Mouse (Mus musculus) lung, embryonic 16.5 days (tissue): ENCODE results near the gene Gmds. TPM values are rescaled to one million over a fixed set of nuclear protein-coding genes. Genes with fewer than 3 reads are reported as not detected.

Experiments
- ATAC-seq: fragments of 200-750 bp; cut with Nextera tagmentation; 2 replicates; pipeline ENCODE4 v1.8.0; 2017; ENCODE audit warnings: low read depth, mild to moderate bottlenecking, moderate library complexity
- H3K27ac ChIP-seq: fragments of 300-500 bp; sonication (generic); 2 replicates; pipeline ENCODE4 v1.5.1; 2014; ENCODE audit warnings: mild to moderate bottlenecking, control low read depth, low read length
- H3K27me3 ChIP-seq: fragments of 300-500 bp; sonication (generic); 2 replicates; pipeline ENCODE4 v1.6.1; 2014; ENCODE audit warnings: low read depth, low read length, mixed read lengths; ENCODE audit not compliant: control insufficient read depth, insufficient read depth
- H3K36me3 ChIP-seq: fragments of 300-500 bp; sonication (generic); 2 replicates; pipeline ENCODE4 v1.6.1; 2014; ENCODE audit warnings: low read length; ENCODE audit not compliant: control insufficient read depth, insufficient read depth
- H3K4me1 ChIP-seq: fragments of 300-500 bp; sonication (generic); replicated peaks from 2 replicates; pipeline ENCODE4 v1.6.1; 2014; ENCODE audit warnings: low read length, mixed read lengths; ENCODE audit not compliant: control insufficient read depth, insufficient read depth
- H3K4me2 ChIP-seq: fragments of 300-500 bp; sonication (generic); 2 replicates; pipeline ENCODE4 v1.6.1; 2014; ENCODE audit warnings: low read depth, low read length, control low read depth
- H3K4me3 ChIP-seq: fragments of 300-500 bp; sonication (generic); 2 replicates; pipeline ENCODE4 v1.5.1; 2014; ENCODE audit warnings: mild to moderate bottlenecking, low read length, control low read depth
- H3K9ac ChIP-seq: fragments of 300-500 bp; sonication (generic); 2 replicates; pipeline ENCODE4 v1.6.1; 2014; ENCODE audit warnings: low read length, control low read depth
- H3K9me3 ChIP-seq: fragments of 300-500 bp; sonication (generic); 2 replicates; pipeline ENCODE4 v1.6.1; 2016; ENCODE audit warnings: low read length; ENCODE audit not compliant: control insufficient read depth
- WGBS: fragments of 180-500 bp; shearing (Covaris S2); extraction: QIAGEN DNeasy Blood & Tissue Kit; methylation state at CpG from one replicate; pipeline ENCODE4 v1.1.7; 2014; 5-methylcytosine and 5-hydroxymethylcytosine counted together
- polyA plus RNA-seq: library from polyadenylated mRNA; unstranded; fragments of >200 nt; fragmentation: Nextera tagmentation; extraction: Ambion mirVana; gene quantifications from 2 replicates; pipeline ENCODE4 v1.2.1, GENCODE M21; 2015

The Gmds gene
- polyA plus RNA-seq, 1 experiment from 2014 or later, result 20.8 TPM

GRCm38 (mm10) chr13:31899392-31899791 lies 439.1 kb downstream of the Gmds start:
- Histone ChIP-seq H3K9ac (no peak overlapping the region), H3K27ac (no peak overlapping the region), H3K4me1 (no peaks in the 10 kb centered on the region), H3K4me2 (no peak overlapping the region), H3K27me3 (no peaks in the 10 kb centered on the region; the same call in 1 of the 2 replicates), H3K9me3 (no peaks in the 10 kb centered on the region), H3K4me3 (no peak overlapping the region), H3K36me3 (no peaks in the 10 kb centered on the region)
- ATAC-seq, result no peak
- WGBS, result 79% methylated on average over 5 of the region's 5 CpGs

GRCm38 (mm10) chr13:31897493-31897892 lies 441.0 kb downstream of the Gmds start:
- Histone ChIP-seq H3K27ac (no peak overlapping the region), H3K4me3 (no peak overlapping the region), H3K4me1 (no peaks in the 10 kb centered on the region), H3K9ac (no peak overlapping the region), H3K27me3 (no peaks in the 10 kb centered on the region), H3K4me2 (no peak overlapping the region), H3K36me3 (no peaks in the 10 kb centered on the region), H3K9me3 (no peaks in the 10 kb centered on the region)
- ATAC-seq, result no peak
- 83% methylated on average over 4 of the region's 4 CpGs for WGBS

DNA sequence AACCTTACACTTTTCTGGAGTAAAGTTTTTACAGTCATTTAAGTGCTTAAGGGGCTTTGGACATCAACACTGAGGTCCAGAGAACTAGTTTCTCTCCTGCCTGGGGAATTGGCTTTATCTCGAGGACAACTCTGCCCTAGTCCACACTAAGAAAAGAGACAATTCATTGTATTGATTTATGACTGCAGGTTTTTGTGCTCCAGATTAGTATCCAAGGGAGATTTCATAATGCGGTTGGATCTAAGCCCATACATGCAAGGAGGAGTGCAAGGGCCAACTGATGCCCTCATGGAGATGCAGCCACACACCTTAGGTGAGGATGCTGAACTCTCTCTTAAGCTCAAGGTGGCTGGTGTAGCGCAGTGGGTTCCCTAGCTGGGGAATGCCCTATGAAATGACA lies 444.0 kb downstream of the Gmds start:
- no peaks in the 10 kb centered on the region for H3K27me3 ChIP-seq
- H3K9ac ChIP-seq, result no peak overlapping the region
- H3K9me3 ChIP-seq, result no peaks in the 10 kb centered on the region
- WGBS, result 84% methylated on average over 3 of the region's 3 CpGs
- no peak overlapping the region for H3K27ac ChIP-seq
- H3K36me3 ChIP-seq, result no peaks in the 10 kb centered on the region
- no peak overlapping the region for H3K4me2 ChIP-seq
- no peak overlapping the region for H3K4me3 ChIP-seq
- no peak for ATAC-seq
- no peaks in the 10 kb centered on the region for H3K4me1 ChIP-seq

DNA sequence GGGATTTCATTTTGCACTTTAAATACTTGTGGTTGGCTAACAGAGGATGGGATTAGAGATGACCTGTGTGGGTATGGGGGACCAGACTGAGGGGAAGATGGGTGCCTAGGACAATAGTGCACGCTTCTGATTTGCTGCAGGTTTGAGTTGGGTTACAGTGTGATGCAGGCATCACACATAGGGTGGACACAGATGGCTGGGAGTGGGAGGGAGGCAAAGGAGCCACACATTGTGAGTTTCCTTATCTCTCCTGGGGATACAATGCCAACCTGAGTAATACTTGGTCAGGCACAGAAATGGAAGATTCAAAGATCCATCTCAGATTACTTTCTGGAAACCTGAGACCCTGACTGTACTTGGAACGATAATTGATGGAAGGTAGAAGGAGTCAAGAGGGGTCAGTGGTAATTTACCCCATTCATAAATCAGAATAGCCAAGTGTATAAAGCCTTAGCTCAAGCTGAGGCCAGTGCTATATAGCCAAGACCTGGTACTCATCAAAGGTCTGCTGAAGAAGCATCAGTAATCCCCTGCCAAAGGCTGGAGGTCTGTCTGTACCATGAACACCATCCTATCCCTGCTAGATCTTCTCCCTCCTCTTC lies 445.5 kb downstream of the Gmds start:
- no peak overlapping the region for H3K4me3 ChIP-seq
- no peak overlapping the region for H3K9ac ChIP-seq
- ATAC-seq, result no peak
- no peaks in the 10 kb centered on the region for H3K9me3 ChIP-seq
- no peaks in the 10 kb centered on the region for H3K4me1 ChIP-seq
- no peak overlapping the region for H3K4me2 ChIP-seq
- H3K36me3 ChIP-seq, result no peaks in the 10 kb centered on the region
- no peaks in the 10 kb centered on the region for H3K27me3 ChIP-seq
- 52% methylated on average over 2 of the region's 2 CpGs for WGBS
- no peak overlapping the region for H3K27ac ChIP-seq

DNA sequence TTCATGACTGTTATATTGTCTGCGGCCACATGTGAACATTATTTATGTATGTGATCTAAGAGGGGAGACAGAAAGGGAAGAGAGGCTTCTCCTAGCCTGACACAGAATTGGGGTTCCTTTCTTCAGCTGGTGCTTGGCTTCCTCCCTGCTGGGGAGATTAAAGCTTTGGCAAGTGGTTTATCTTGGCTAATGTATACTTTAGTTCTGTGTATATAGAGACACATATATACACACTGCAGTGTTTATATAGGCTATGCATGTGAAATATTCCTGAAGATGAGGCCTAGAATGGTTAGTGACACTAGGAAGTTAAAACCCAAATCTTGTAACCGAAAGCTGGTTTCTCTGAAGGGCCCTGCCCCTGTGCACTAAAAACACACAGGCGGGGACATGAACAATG lies 450.0 kb downstream of the Gmds start:
- Histone ChIP-seq H3K4me3 (no peak overlapping the region), H3K4me2 (no peak overlapping the region), H3K27me3 (no peaks in the 10 kb centered on the region), H3K9me3 (no peaks in the 10 kb centered on the region), H3K9ac (no peak overlapping the region), H3K36me3 (no peaks in the 10 kb centered on the region), H3K4me1 (no peaks in the 10 kb centered on the region), H3K27ac (no peak overlapping the region)
- WGBS, result 52% methylated on average over 3 of the region's 3 CpGs
- no peak; the same call in 1 of the 2 replicates for ATAC-seq

DNA sequence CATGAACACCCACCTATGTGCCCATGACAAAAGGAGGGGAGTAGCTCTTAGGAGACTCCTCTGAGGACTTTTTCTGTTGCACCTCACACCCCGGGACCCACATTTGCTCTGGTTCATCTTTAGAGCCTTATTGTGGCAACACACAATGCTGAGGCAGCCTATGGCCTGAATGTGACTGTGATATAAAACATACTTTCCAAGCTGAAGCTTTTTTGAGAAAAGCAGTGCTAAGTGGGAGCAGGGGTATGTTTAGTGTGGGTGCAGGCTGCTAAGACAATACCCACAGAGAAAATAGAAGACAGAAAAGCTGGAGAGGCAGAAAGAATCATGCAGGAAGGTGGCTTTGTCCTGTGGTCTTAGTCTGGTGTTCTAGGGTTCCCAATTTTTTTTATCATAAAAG lies 452.8 kb downstream of the Gmds start:
- no peak for ATAC-seq
- Histone ChIP-seq H3K27me3 (no peaks in the 10 kb centered on the region), H3K4me3 (no peak overlapping the region), H3K4me2 (no peak overlapping the region), H3K9me3 (no peaks in the 10 kb centered on the region), H3K9ac (no peak overlapping the region), H3K4me1 (no peaks in the 10 kb centered on the region), H3K27ac (no peak overlapping the region), H3K36me3 (no peaks in the 10 kb centered on the region)
- WGBS, result 84% methylated on average over 1 of the region's 1 CpGs

DNA sequence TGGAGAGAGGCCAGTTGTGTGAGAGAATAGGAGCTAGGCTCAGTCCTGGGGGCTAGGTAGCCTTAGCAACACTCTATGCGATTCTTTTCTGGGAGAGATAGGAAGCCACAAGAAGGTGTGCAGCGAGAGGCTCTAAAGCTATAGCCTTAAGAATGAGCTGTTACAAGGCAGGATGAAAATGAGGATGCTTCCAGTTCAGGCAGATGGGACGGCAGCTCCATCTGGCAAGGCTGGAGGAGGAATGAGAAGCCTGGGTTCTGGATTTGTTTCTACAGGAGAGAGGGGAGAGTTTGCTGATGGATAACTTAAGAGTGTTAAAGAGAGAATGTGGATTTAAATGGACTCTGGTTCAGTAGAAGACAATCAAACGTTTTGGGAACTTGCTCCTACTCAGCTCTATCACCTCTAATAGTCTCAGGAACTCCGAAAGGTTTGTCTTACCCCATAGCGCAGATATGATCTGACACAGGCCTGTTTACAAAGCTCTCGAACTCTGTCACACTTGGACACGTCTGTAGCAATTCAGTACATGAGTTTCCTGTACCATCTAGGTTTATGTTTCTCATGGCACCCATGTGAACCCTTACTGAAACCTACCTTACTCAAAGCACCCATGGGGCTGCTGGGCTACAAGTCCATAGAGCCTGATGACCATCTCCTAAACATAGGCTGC lies 459.6 kb downstream of the Gmds start:
- Histone ChIP-seq H3K27ac (no peak overlapping the region), H3K4me1 (no peaks in the 10 kb centered on the region)
- 72% methylated on average over 8 of the region's 8 CpGs for WGBS

DNA sequence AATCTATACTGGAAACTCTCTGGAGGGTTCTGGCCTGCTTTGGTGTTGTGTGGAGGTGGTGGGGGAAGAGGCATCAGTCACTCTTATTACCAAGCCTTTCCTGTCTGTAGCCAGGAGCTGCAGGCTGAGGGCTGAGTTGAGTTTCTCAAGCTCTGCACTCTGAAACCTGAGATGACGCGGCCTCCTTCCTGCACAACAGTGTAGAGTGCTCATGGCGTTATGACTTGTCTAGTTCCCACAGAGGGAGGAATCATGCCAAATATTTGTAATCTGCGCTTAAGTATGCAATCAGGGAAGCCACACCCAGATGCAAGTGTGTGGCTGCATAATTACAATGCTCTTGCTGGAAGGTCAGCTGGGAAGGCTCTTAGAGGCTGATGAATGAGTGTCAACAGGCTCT lies 461.5 kb downstream of the Gmds start:
- Histone ChIP-seq H3K9ac (no peak overlapping the region), H3K9me3 (no peaks in the 10 kb centered on the region), H3K4me1 (no peaks in the 10 kb centered on the region), H3K36me3 (no peaks in the 10 kb centered on the region), H3K27ac (no peak overlapping the region), H3K4me2 (no peak overlapping the region), H3K4me3 (no peak overlapping the region), H3K27me3 (no peaks in the 10 kb centered on the region)
- peak; percentile 64 for ATAC-seq
- WGBS, result 27% methylated on average over 4 of the region's 4 CpGs

More for the DNA sequence above, 459.6 kb downstream of the Gmds start:
- no peak overlapping the region for H3K4me2 ChIP-seq
- no peak for ATAC-seq
- H3K9me3 ChIP-seq, result no peaks in the 10 kb centered on the region
- no peaks in the 10 kb centered on the region for H3K36me3 ChIP-seq
- H3K4me3 ChIP-seq, result no peak overlapping the region
- H3K9ac ChIP-seq, result no peak overlapping the region
- no peaks in the 10 kb centered on the region for H3K27me3 ChIP-seq

DNA sequence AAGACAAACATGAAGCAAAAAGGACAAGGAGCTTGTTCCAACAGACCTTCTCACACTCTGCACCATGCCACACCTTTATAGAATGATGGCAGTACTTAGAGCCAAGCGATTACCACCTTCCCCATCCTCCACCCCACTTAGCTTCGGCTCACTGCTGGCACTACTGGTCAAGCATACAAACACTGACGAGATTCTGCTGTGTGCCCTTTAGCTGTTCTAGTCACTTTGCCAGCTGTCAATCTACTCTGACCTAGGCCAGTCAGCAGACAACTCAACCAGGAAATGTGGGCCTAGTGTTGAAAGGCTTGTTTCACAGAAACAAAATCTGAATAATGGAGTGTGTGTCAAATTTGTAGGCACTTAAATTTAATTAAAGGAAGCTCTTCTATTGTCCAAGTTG lies 464.1 kb downstream of the Gmds start:
- no peak overlapping the region for H3K27ac ChIP-seq
- no peak overlapping the region for H3K4me2 ChIP-seq
- H3K9ac ChIP-seq, result no peak overlapping the region

More for the DNA sequence above, 464.1 kb downstream of the Gmds start:
- H3K27me3 ChIP-seq, result no peaks in the 10 kb centered on the region
- H3K36me3 ChIP-seq, result no peaks in the 10 kb centered on the region
- no peak overlapping the region for H3K4me3 ChIP-seq
- no peak for ATAC-seq
- 70% methylated on average over 3 of the region's 3 CpGs for WGBS
- no peaks in the 10 kb centered on the region for H3K4me1 ChIP-seq
- no peaks in the 10 kb centered on the region for H3K9me3 ChIP-seq
